Mouse (Mus musculus) liver, postnatal 0 days (tissue): ENCODE measurements around the gene Sv2c.

Experiments
- CTCF ChIP-seq: sonication (generic); IDR thresholded peaks from 2 replicates; pipeline ENCODE4 v1.5.1; 2016; ENCODE audit warnings: antibody characterized with exemption, low read depth
- EP300 ChIP-seq: IDR thresholded peaks from 2 replicates; pipeline ENCODE4 v1.6.1; 2016; ENCODE audit warnings: antibody characterized with exemption, low read depth, mild to moderate bottlenecking

GRCm38 (mm10) chr13:95941861-95942260 lies 190.5 kb downstream of the Sv2c start:
- TF ChIP-seq CTCF (no peak), EP300 (no peak)
